Mouse (Mus musculus) G1E (cell line): ENCODE measurements around the gene Ssh2. TPM values are rescaled to one million over a fixed set of nuclear protein-coding genes. Genes with fewer than 3 reads are reported as not detected.

Experiments used
- ATAC-seq: 2 replicates; pipeline ENCODE4 v1.8.0; 2016; ENCODE audit warnings: mild to moderate bottlenecking; ENCODE audit not compliant: insufficient number of reproducible peaks, poor library complexity, low FRiP score, severe bottlenecking; ENCODE audit errors: extremely low read depth
- DNase-seq: peaks from one replicate; pipeline ENCODE4 v3.0.0; 2012; ENCODE audit warnings: low spot score
- H3K27me3 ChIP-seq: 2 replicates; pipeline ENCODE4 v1.6.1; 2012; ENCODE audit warnings: mild to moderate bottlenecking, low read length, inconsistent platforms; ENCODE audit not compliant: insufficient read depth
- H3K36me3 ChIP-seq: replicated peaks from 2 replicates; pipeline ENCODE3; 2012; ENCODE audit warnings: mild to moderate bottlenecking, inconsistent platforms
- H3K4me1 ChIP-seq: 2 replicates; pipeline ENCODE4 v1.6.1; 2012; ENCODE audit warnings: low read depth, low read length, inconsistent platforms, mixed read lengths; ENCODE audit not compliant: insufficient read depth
- H3K4me3 ChIP-seq: 2 replicates; pipeline ENCODE4 v1.5.1; 2012; ENCODE audit warnings: low read depth, mild to moderate bottlenecking, inconsistent platforms, low read length, moderate library complexity, mixed read lengths
- H3K9me3 ChIP-seq: replicated peaks from 2 replicates; pipeline ENCODE4 v1.6.1; 2012; ENCODE audit warnings: inconsistent platforms
- CTCF ChIP-seq: IDR thresholded peaks from 2 replicates; pipeline ENCODE4 v1.5.1; 2012; ENCODE audit warnings: low read depth, low read length, inconsistent platforms, mixed read lengths
- GATA1 ChIP-seq: IDR thresholded peaks from 2 replicates; pipeline ENCODE4 v1.6.1; 2012; ENCODE audit warnings: borderline replicate concordance, low read length, inconsistent platforms, mixed read lengths
- GATA2 ChIP-seq: IDR thresholded peaks from 2 replicates; pipeline ENCODE4 v1.6.1; 2012; ENCODE audit warnings: low read depth, low read length, inconsistent platforms, borderline replicate concordance
- POLR2AphosphoS5 ChIP-seq: IDR thresholded peaks from 2 replicates; pipeline ENCODE4 v1.6.1; 2012; ENCODE audit warnings: low read depth, low read length, inconsistent platforms; ENCODE audit not compliant: insufficient replicate concordance
- TAL1 ChIP-seq: conservative IDR thresholded peaks from 2 replicates; pipeline ENCODE4 v1.6.1; 2012; ENCODE audit warnings: low read depth, low read length, inconsistent platforms, mixed read lengths
- polyA plus RNA-seq: library from polyadenylated mRNA; stranded (reverse); fragments of >175 nt; gene quantifications from 2 replicates; pipeline ENCODE4 v1.2.3, GENCODE M21; 2012
- total RNA-seq, 2 experiments: library from RNA; stranded (forward) in 1 of 2; stranded (reverse) in 1 of 2; fragments of 200-1000 nt in 1 of 2; fragments of >200 nt in 1 of 2; fragmentation: Nextera tagmentation in 1 of 2; gene quantifications; 2 replicates each; pipeline ENCODE4 v1.2.3; 2014 to 2017

The Ssh2 gene
- total and polyA plus RNA-seq, 3 experiments: 15.1 to 34.6 (median 25.0) TPM

DNA sequence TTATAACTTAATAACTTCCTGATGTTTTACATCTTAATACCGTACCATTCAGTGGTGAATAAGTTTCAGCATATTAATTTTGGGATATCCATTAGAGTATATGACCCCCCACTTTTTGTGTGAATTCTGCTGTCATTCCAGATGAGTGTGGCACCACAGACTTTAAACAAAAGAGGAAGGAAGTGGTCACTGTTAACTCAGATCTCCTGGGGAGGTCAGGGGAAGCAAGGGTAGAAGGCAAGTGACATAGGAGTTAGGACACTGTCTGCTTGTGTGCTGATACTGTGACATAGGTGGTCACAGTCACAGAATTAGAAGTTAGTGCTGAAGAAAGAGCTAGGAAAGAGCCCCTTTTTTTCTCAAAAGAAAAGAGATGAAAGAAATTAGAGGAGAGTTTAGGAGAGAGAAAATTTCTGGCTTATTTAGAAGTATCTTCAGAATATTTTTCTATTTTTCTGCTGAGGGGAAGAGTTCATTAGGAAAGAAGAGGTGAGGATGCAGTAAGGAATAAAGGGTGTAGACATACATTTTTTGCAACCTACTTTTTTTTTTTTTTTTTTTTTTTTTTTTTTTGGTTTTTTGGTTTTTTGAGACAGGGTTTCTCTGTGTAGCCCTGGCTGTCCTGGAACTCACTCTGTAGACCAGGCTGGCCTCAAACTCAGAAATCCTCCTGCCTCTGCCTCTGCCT is 23.7 kb downstream of the Ssh2 start:
- TF ChIP-seq CTCF (no peak), GATA1 (no peak), POLR2AphosphoS5 (no peak), GATA2 (no peak), TAL1 (no peak)
- no peak overlapping the region for H3K4me3 ChIP-seq
- peak; percentile 73 for ATAC-seq
- H3K27me3 ChIP-seq: no peaks in the 10 kb centered on the region
- peaks cover 4% of the 10 kb centered on the region for H3K36me3 ChIP-seq
- DNase-seq: peak; percentile 21
- H3K4me1 ChIP-seq: peaks cover 15% of the 10 kb centered on the region
- no peaks in the 10 kb centered on the region for H3K9me3 ChIP-seq

DNA sequence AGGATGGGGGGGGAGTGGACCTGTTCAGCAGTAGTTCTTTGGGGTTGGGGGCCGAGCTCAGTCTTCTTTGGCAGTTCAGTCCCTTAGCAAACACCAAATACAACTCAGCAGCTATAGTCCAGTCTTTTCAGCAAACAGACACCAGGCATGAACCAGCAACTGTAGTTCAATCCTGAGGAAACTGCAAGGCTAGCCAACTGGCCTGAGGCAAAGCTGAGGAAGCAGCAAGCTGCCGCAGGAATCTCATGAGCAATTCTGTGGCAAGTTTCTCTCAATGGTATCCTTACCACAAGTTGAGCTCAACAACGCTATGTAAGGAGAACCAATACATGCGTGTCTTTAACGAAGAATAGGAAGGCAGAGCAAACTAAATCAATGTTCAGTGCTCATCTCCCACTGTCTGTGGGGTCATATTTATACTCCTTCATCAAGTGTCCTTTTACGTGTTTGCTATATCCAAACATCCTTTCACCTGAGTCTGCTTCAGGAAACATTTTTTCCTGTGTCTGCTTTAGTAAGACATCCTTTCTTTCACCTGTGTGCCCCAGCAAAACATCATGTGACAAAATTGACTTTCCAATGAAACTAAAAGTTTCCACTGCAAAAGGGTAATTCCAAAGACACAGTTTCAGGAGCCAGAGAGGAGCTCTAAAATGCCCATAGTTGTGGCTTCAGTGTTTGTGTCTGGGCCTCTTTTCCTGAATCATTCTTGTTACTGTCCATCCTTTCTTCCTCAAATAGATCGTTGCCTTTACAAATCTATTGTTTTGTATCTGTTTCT is 24.6 kb downstream of the Ssh2 start:
- no peaks in the 10 kb centered on the region for H3K27me3 ChIP-seq
- TF ChIP-seq TAL1 (no peak), CTCF (no peak), GATA2 (no peak), POLR2AphosphoS5 (no peak), GATA1 (no peak)
- H3K4me3 ChIP-seq: no peak overlapping the region
- H3K36me3 ChIP-seq: peaks cover 4% of the 10 kb centered on the region
- H3K4me1 ChIP-seq: peaks cover 15% of the 10 kb centered on the region
- DNase-seq (no peak), ATAC-seq (no peak)
- no peaks in the 10 kb centered on the region for H3K9me3 ChIP-seq

DNA sequence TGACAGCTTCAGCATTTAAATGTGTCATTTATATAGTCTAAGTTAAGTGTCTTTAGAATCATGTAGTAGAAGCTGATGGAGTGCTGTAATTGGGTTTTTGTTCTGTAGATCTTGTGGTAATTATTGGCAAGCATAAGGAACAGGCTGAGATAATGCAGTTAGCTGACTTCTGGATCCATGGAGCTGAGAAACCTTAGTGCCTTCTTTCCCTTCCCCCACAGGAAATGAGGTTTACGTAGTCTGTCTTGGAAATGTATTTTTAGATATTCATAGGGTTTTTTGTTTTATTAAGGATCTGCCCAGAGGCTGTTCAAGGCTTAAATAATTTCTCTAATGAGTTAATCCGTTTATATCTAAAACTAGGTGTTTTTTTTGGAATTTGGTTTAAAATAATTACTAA is 26.8 kb downstream of the Ssh2 start:
- no peak for DNase-seq
- TF ChIP-seq GATA2: no peak
- no peak for TF ChIP-seq GATA1
- TF ChIP-seq CTCF: no peak
- no peak for TF ChIP-seq POLR2AphosphoS5
- TF ChIP-seq TAL1: no peak
- Histone ChIP-seq H3K36me3 (no peaks in the 10 kb centered on the region), H3K4me1 (peaks cover 15% of the 10 kb centered on the region), H3K4me3 (no peak overlapping the region), H3K27me3 (no peaks in the 10 kb centered on the region), H3K9me3 (no peaks in the 10 kb centered on the region)
- no peak for ATAC-seq

DNA sequence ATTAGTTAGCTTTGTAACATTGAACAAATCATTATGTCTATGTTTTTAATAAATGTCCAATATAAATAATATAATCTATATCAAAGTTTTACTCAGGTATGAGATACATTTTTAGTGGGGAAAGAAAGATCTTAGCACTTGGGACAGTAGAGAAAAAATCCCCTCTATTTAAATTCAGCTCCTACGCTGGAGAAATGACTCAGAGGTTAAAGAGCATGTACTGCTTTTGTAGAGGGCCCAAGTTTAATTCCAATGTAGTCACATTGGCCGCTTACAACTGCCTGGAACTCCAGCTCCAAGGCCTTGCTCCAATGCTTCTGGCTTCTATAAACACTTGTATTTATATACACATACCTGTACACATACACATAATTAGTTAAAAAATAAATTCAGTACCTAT is 36.7 kb downstream of the Ssh2 start:
- Histone ChIP-seq H3K4me1 (peaks cover 4% of the 10 kb centered on the region; the same call in 1 of the 2 replicates), H3K9me3 (no peaks in the 10 kb centered on the region), H3K36me3 (peaks cover 3% of the 10 kb centered on the region), H3K4me3 (no peak overlapping the region), H3K27me3 (no peaks in the 10 kb centered on the region)
- TF ChIP-seq GATA1: no peak
- no peak for TF ChIP-seq CTCF
- no peak for TF ChIP-seq TAL1
- no peak for TF ChIP-seq POLR2AphosphoS5
- no peak for TF ChIP-seq GATA2
- no peak for ATAC-seq
- DNase-seq: no peak

DNA sequence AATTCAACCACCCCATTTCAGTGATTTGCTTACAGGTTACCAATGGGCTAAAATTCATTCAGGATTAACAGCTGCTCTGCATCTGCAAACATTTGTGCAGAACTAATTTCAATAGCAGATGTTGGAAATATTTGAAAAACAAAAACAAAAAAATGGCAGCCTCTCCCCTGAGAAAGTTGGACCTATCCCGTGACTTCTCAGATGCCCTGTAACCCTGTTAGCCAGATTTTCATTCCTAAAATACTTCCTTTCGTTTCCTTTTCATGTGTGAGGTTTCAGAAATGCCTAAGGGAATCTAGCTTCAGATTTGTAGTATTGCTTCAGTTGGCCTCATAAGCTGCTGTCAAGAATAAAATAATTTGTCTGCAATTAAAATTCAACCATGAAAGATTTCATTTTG is 43.4 kb downstream of the Ssh2 start:
- no peak overlapping the region for H3K4me3 ChIP-seq
- ATAC-seq (no peak), DNase-seq (no peak)
- TF ChIP-seq GATA1 (no peak), GATA2 (no peak), POLR2AphosphoS5 (no peak), TAL1 (no peak), CTCF (no peak)
- H3K36me3 ChIP-seq: no peaks in the 10 kb centered on the region
- H3K9me3 ChIP-seq: no peaks in the 10 kb centered on the region
- no peaks in the 10 kb centered on the region for H3K4me1 ChIP-seq
- H3K27me3 ChIP-seq: no peaks in the 10 kb centered on the region

DNA sequence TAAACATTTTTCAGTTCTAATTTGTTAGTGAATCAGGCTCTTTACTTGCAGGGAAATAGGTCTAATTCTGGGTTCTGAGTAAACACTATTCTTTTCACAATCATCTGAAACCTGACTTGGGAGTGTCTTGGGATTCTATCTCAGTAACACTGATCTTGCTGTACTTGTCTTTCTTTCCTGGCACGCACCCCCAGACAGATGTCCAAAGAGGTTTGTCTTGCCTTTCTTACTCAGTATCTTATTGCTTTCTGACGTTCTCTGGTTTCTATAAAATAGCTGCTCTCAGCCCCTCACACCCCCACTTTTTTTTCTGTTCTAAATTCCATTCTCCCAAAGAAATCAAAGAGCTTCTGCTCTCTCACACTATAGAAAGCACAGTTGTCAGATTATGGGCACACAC is 51.3 kb downstream of the Ssh2 start:
- no peak for TF ChIP-seq CTCF
- TF ChIP-seq POLR2AphosphoS5: no peak
- TF ChIP-seq GATA1: no peak
- no peak for TF ChIP-seq TAL1
- TF ChIP-seq GATA2: no peak
- Histone ChIP-seq H3K9me3 (no peaks in the 10 kb centered on the region), H3K36me3 (no peaks in the 10 kb centered on the region), H3K4me1 (no peaks in the 10 kb centered on the region), H3K4me3 (no peak overlapping the region), H3K27me3 (no peaks in the 10 kb centered on the region)
- DNase-seq (no peak), ATAC-seq (no peak)
